Mouse (Mus musculus): ENCODE measurements at regions not wholly inside any gene's neighbourhood (a gene's known extent, or its start where the extent isn't known, plus 50 kb on each side); places are given as distances from the start of the nearest gene placed in this dataset.

GRCm38 (mm10) chr19:60074986-60075385 lies 131.5 kb upstream of the Rab11fip2 start:
- TF ChIP-seq CTCF (IDR thresholded peaks at IDR 0.05; ENCODE audit: control insufficient read depth, insufficient read depth, low read length), result no peak
- no peak for TF ChIP-seq POLR2A (IDR thresholded peaks at IDR 0.05; ENCODE audit: borderline replicate concordance, control insufficient read depth, low read depth, low read length)
